Mouse (Mus musculus): Measurements from ENCODE around the gene Atpaf2.

- no peak for TF ChIP-seq POLR2A (IDR thresholded peaks at IDR 0.05; ENCODE audit: low read depth, low read length)
- TF ChIP-seq PAX5 (IDR thresholded peaks at IDR 0.05; ENCODE audit: low read length): no peak
- TF ChIP-seq MAX (IDR thresholded peaks at IDR 0.05; ENCODE audit: low read length): no peak
These were observed 33.4 kb downstream of the Atpaf2 start for GRCm38 (mm10) chr11:60384762-60385421.

Measured in CH12.LX (cell line).